Mouse (Mus musculus): ENCODE data around the gene Xxylt1. TPM values are rescaled to one million over a fixed set of nuclear protein-coding genes. Genes with fewer than 3 reads are reported as not detected.

Gene Xxylt1
- total and polyA plus RNA-seq, 3 experiments: 12.8 to 164 (median 26.6) TPM

- no peak overlapping the region for H3K4me3 ChIP-seq (ENCODE audit: control insufficient read depth in 1 of 2, insufficient read depth in 1 of 2, low read depth in 2 of 2, low read length in 2 of 2)
Observed at GRCm38 (mm10) chr16:30990661-30991060, 90.6 kb downstream of the Xxylt1 start.

DNA sequence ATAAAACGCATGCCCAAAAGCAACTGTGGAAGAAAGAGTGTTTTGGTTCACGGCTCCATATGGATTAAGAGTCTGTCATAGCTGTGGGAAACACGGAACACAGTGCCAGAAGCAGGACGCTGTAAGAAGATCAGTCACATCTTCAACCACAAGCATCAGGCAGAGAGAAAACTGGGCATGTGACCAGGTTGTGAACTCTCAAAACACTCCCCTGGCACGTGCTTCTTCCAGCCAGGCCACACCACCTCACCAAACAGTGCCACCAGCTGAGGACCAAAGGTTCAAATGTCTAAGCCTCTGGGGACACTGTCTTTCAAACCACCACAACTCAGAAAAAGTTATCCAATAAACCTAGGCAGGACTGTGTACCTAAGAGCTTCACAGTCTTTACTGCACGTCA is 93.0 kb downstream of the Xxylt1 start:
- TF ChIP-seq SMC3 (IDR thresholded peaks at IDR 0.05; ENCODE audit: low read depth, low read length) (no peak), BHLHE40 (IDR thresholded peaks at IDR 0.05; ENCODE audit: borderline replicate concordance, low read depth, low read length) (no peak), GABPA (IDR thresholded peaks at IDR 0.05; ENCODE audit: low read depth, low read length) (no peak), POLR2A (IDR thresholded peaks at IDR 0.05; ENCODE audit: control insufficient read depth in 1 of 2, insufficient read depth in 1 of 2, low read depth in 1 of 2, low read length in 2 of 2, poor library complexity in 1 of 2) (no peak), RAD21 (IDR thresholded peaks at IDR 0.05; ENCODE audit: low read depth, low read length) (no peak), POLR2AphosphoS5 (IDR thresholded peaks at IDR 0.05; ENCODE audit: borderline replicate concordance, low read depth, low read length) (no peak), MEF2A (IDR thresholded peaks at IDR 0.05; ENCODE audit: extremely low read depth, insufficient replicate concordance, low read depth, low read length, poor library complexity, severe bottlenecking) (no peak), MAZ (IDR thresholded peaks at IDR 0.05; ENCODE audit: low read depth, low read length) (no peak), ZKSCAN1 (IDR thresholded peaks at IDR 0.05; ENCODE audit: low read depth, low read length) (no peak), ZNF384 (IDR thresholded peaks at IDR 0.05; ENCODE audit: low read depth, low read length) (no peak), RCOR1 (IDR thresholded peaks at IDR 0.05; ENCODE audit: low read depth, low read length) (no peak), EP300 (IDR thresholded peaks at IDR 0.05; ENCODE audit: low read depth in 1 of 2, low read length in 2 of 2) (no peak), CHD1 (IDR thresholded peaks at IDR 0.05; ENCODE audit: low read depth, low read length) (no peak), HCFC1 (IDR thresholded peaks at IDR 0.05; ENCODE audit: low read depth, low read length) (no peak), JUND (IDR thresholded peaks at IDR 0.05; ENCODE audit: low read depth, low read length) (no peak), POLR2AphosphoS2 (IDR thresholded peaks at IDR 0.05; ENCODE audit: low read length) (no peak), GATA1 (IDR thresholded peaks at IDR 0.05; ENCODE audit: low read depth, low read length) (no peak), CTCF (IDR thresholded peaks at IDR 0.05 in 2 of 3, conservative IDR thresholded peaks at IDR 0.05 in 1 of 3; ENCODE audit: control insufficient read depth in 1 of 3, insufficient read depth in 1 of 3, low read depth in 2 of 3, low read length in 3 of 3, poor library complexity in 1 of 3, severe bottlenecking in 1 of 3) (no peak), USF1 (IDR thresholded peaks at IDR 0.05; ENCODE audit: low read depth, low read length) (no peak), ELF1 (IDR thresholded peaks at IDR 0.05; ENCODE audit: low read depth, low read length) (no peak)
- H3K9ac ChIP-seq (ENCODE audit: control insufficient read depth, low read depth, low read length, poor library complexity, severe bottlenecking): no peak overlapping the region
- no peaks in the 10 kb centered on the region for H3K36me3 ChIP-seq (ENCODE audit: control insufficient read depth in 1 of 2, insufficient read depth in 2 of 2, low read length in 2 of 2)
- no peaks in the 10 kb centered on the region for H3K4me1 ChIP-seq (ENCODE audit: control insufficient read depth in 1 of 2, insufficient read depth in 2 of 2, low read length in 2 of 2)
- H3K9me3 ChIP-seq (replicated peaks; ENCODE audit: insufficient read depth, low read length): no peaks in the 10 kb centered on the region
- DNase-seq (ENCODE audit: low read depth, low spot score): no peak
- H3K4me3 ChIP-seq (ENCODE audit: control insufficient read depth in 1 of 2, insufficient read depth in 1 of 2, low read depth in 2 of 2, low read length in 2 of 2): no peak overlapping the region
- H3K27ac ChIP-seq (ENCODE audit: control insufficient read depth, low read depth, low read length): no peak overlapping the region
- no peaks in the 10 kb centered on the region for H3K79me2 ChIP-seq (ENCODE audit: control insufficient read depth, insufficient read depth, low read length, poor library complexity)
- H3K27me3 ChIP-seq (ENCODE audit: control insufficient read depth in 1 of 2, insufficient read depth in 2 of 2, low read length in 2 of 2): no peaks in the 10 kb centered on the region

More at GRCm38 (mm10) chr16:30990661-30991060, 90.6 kb downstream of the Xxylt1 start:
- no peak for DNase-seq (ENCODE audit: low read depth, low spot score)
- TF ChIP-seq KAT2A (conservative IDR thresholded peaks at IDR 0.05; ENCODE audit: low read depth, low read length) (no peak), MAZ (IDR thresholded peaks at IDR 0.05; ENCODE audit: low read depth, low read length) (no peak)
- no peaks in the 10 kb centered on the region for H3K79me2 ChIP-seq (ENCODE audit: control insufficient read depth, insufficient read depth, low read length, poor library complexity)
- H3K27me3 ChIP-seq (ENCODE audit: control insufficient read depth in 1 of 2, insufficient read depth in 2 of 2, low read length in 2 of 2): no peaks in the 10 kb centered on the region
- no peaks in the 10 kb centered on the region for H3K36me3 ChIP-seq (ENCODE audit: control insufficient read depth in 1 of 2, insufficient read depth in 2 of 2, low read length in 2 of 2)
- no peak overlapping the region for H3K9ac ChIP-seq (ENCODE audit: control insufficient read depth, low read depth, low read length, poor library complexity, severe bottlenecking)
- H3K4me1 ChIP-seq (ENCODE audit: control insufficient read depth in 1 of 2, insufficient read depth in 2 of 2, low read length in 2 of 2): no peaks in the 10 kb centered on the region
- no peak overlapping the region for H3K27ac ChIP-seq (ENCODE audit: control insufficient read depth, low read depth, low read length)
- H3K9me3 ChIP-seq (replicated peaks; ENCODE audit: insufficient read depth, low read length): no peaks in the 10 kb centered on the region

Measured in MEL (cell line).